Mouse (Mus musculus) liver, postnatal 0 days (tissue): ENCODE data around the gene Usp5.

Experiments
- CTCF ChIP-seq: sonication (generic); IDR thresholded peaks from 2 replicates; pipeline ENCODE4 v1.5.1; 2016; ENCODE audit warnings: antibody characterized with exemption, low read depth
- EP300 ChIP-seq: IDR thresholded peaks from 2 replicates; pipeline ENCODE4 v1.6.1; 2016; ENCODE audit warnings: antibody characterized with exemption, low read depth, mild to moderate bottlenecking

GRCm38 (mm10) chr6:124865766-124866362, 36.6 kb upstream of the Usp5 start:
- no peak for TF ChIP-seq EP300
- TF ChIP-seq CTCF, result no peak
